Mouse (Mus musculus) midbrain, embryonic 15.5 days (tissue): ENCODE measurements around the gene Gna15. TPM values are rescaled to one million over a fixed set of nuclear protein-coding genes. Genes with fewer than 3 reads are reported as not detected.
A peak's percentile ranks its signal among the peaks of the same experiment; 100 is the strongest.

ENCODE experiments used
- ATAC-seq: fragments of 200-750 bp; cut with Nextera tagmentation; replicated peaks from 2 replicates; pipeline ENCODE4 v1.8.0; 2017; ENCODE audit warnings: moderate TSS enrichment
- H3K27ac ChIP-seq: fragments of 300-500 bp; sonication (generic); 2 replicates; pipeline ENCODE4 v1.5.1; 2015; ENCODE audit warnings: mild to moderate bottlenecking, inconsistent platforms
- H3K27me3 ChIP-seq: fragments of 300-500 bp; sonication (generic); replicated peaks from 2 replicates; pipeline ENCODE4 v1.6.1; 2015; ENCODE audit warnings: inconsistent platforms
- H3K36me3 ChIP-seq: fragments of 300-500 bp; sonication (generic); replicated peaks from 2 replicates; pipeline ENCODE4 v1.6.1; 2015; ENCODE audit warnings: inconsistent platforms
- H3K4me1 ChIP-seq: fragments of 300-500 bp; sonication (generic); 2 replicates; pipeline ENCODE4 v1.6.1; 2015; ENCODE audit warnings: inconsistent platforms
- H3K4me2 ChIP-seq: fragments of 300-500 bp; sonication (generic); 2 replicates; pipeline ENCODE4 v1.6.1; 2015; ENCODE audit warnings: inconsistent platforms, mild to moderate bottlenecking, moderate library complexity
- H3K4me3 ChIP-seq: fragments of 300-500 bp; sonication (generic); 2 replicates; pipeline ENCODE4 v1.5.1; 2015; ENCODE audit warnings: mild to moderate bottlenecking, inconsistent platforms
- H3K9ac ChIP-seq: fragments of 300-500 bp; sonication (generic); 2 replicates; pipeline ENCODE4 v1.6.1; 2015; ENCODE audit warnings: mild to moderate bottlenecking, inconsistent platforms
- H3K9me3 ChIP-seq: fragments of 300-500 bp; sonication (generic); 2 replicates; pipeline ENCODE4 v1.6.1; 2016; ENCODE audit warnings: inconsistent platforms
- WGBS: fragments of 180-500 bp; shearing (Covaris S2); methylation state at CpG from one replicate; pipeline ENCODE4 v1.1.7; 2015; ENCODE audit warnings: mixed read lengths; 5-methylcytosine and 5-hydroxymethylcytosine counted together
- polyA plus RNA-seq: library from polyadenylated mRNA; unstranded; fragments of >200 nt; fragmentation: Nextera tagmentation; extraction: Ambion mirVana; gene quantifications from 2 replicates; pipeline ENCODE4 v1.2.1, GENCODE M21; 2015

Gna15 gene
- polyA plus RNA-seq, 1 experiment from 2014 or later, result 0.96 TPM

GRCm38 (mm10) chr10:81510246-81510810, 13.7 kb downstream of the Gna15 start:
- H3K27ac ChIP-seq, result no peak overlapping the region
- H3K27me3 ChIP-seq, result no peaks in the 10 kb centered on the region; the same call in 1 of the 2 replicates
- 80% methylated on average over 14 of the region's 14 CpGs for WGBS
- H3K36me3 ChIP-seq, result no peaks in the 10 kb centered on the region
- no peaks in the 10 kb centered on the region for H3K9me3 ChIP-seq
- no peak overlapping the region for H3K9ac ChIP-seq
- no peak overlapping the region for H3K4me2 ChIP-seq
- no peaks in the 10 kb centered on the region for H3K4me1 ChIP-seq
- no peak overlapping the region for H3K4me3 ChIP-seq
- no peak for ATAC-seq

- Histone ChIP-seq H3K9ac (no peak overlapping the region), H3K4me2 (no peak overlapping the region), H3K4me1 (0 out of 2 replicates have a peak, but pooled peaks cover 1% of the 10 kb centered on the region), H3K9me3 (no peaks in the 10 kb centered on the region), H3K27me3 (peaks cover 5% of the 10 kb centered on the region; the same call in 1 of the 2 replicates), H3K27ac (no peak overlapping the region), H3K4me3 (no peak overlapping the region), H3K36me3 (no peaks in the 10 kb centered on the region)
- WGBS, result 81% methylated on average over 13 of the region's 13 CpGs
- no peak for ATAC-seq
Measured at GRCm38 (mm10) chr10:81507691-81508489, 16.1 kb downstream of the Gna15 start.

- no peaks in the 10 kb centered on the region for H3K36me3 ChIP-seq
- no peak for ATAC-seq
Measured at GRCm38 (mm10) chr10:81507095-81507494, 16.9 kb downstream of the Gna15 start.

GRCm38 (mm10) chr10:81505016-81505664, 18.9 kb downstream of the Gna15 start:
- Histone ChIP-seq H3K27ac (no peak overlapping the region), H3K27me3 (peaks cover 5% of the 10 kb centered on the region; the same call in 1 of the 2 replicates), H3K4me3 (no peak overlapping the region), H3K4me2 (no peak overlapping the region), H3K4me1 (0 out of 2 replicates have a peak, but pooled peaks cover 3% of the 10 kb centered on the region), H3K9ac (no peak overlapping the region), H3K9me3 (no peaks in the 10 kb centered on the region), H3K36me3 (no peaks in the 10 kb centered on the region)
- WGBS, result 80% methylated on average over 15 of the region's 15 CpGs
- no peak for ATAC-seq

More at GRCm38 (mm10) chr10:81507095-81507494, 16.9 kb downstream of the Gna15 start:
- WGBS, result 32% methylated on average over 6 of the region's 6 CpGs
- Histone ChIP-seq H3K27me3 (peaks cover 5% of the 10 kb centered on the region; the same call in 1 of the 2 replicates), H3K4me1 (0 out of 2 replicates have a peak, but pooled peaks cover 3% of the 10 kb centered on the region), H3K9me3 (no peaks in the 10 kb centered on the region), H3K9ac (no peak overlapping the region), H3K4me2 (no peak overlapping the region), H3K4me3 (no peak overlapping the region), H3K27ac (no peak overlapping the region)

- Histone ChIP-seq H3K36me3 (no peaks in the 10 kb centered on the region), H3K27ac (no peak overlapping the region), H3K9ac (peak overlapping the region; percentile 42), H3K4me1 (peaks cover 5% of the 10 kb centered on the region; the same call in 1 of the 2 replicates), H3K4me3 (peak overlapping the region; percentile 40), H3K4me2 (peak overlapping the region; percentile 70), H3K27me3 (peaks cover 5% of the 10 kb centered on the region; the same call in 1 of the 2 replicates), H3K9me3 (no peaks in the 10 kb centered on the region)
- 6% methylated on average over 36 of the region's 36 CpGs for WGBS
- peak; percentile 31; the same call in 1 of the 2 replicates for ATAC-seq
Measured at GRCm38 (mm10) chr10:81502658-81503057, 21.4 kb downstream of the Gna15 start.

GRCm38 (mm10) chr10:81501863-81502262, 22.2 kb downstream of the Gna15 start:
- H3K27ac ChIP-seq, result no peak overlapping the region
- WGBS, result 83% methylated on average over 5 of the region's 5 CpGs
- no peak for ATAC-seq
- H3K27me3 ChIP-seq, result peaks cover 5% of the 10 kb centered on the region; the same call in 1 of the 2 replicates
- H3K4me2 ChIP-seq, result no peak overlapping the region
- no peaks in the 10 kb centered on the region for H3K9me3 ChIP-seq
- H3K4me1 ChIP-seq, result peaks cover 13% of the 10 kb centered on the region; the same call in 1 of the 2 replicates
- no peaks in the 10 kb centered on the region for H3K36me3 ChIP-seq
- H3K4me3 ChIP-seq, result no peak overlapping the region
- no peak overlapping the region for H3K9ac ChIP-seq

- Histone ChIP-seq H3K9me3 (no peaks in the 10 kb centered on the region), H3K27me3 (peaks cover 5% of the 10 kb centered on the region; the same call in 1 of the 2 replicates), H3K27ac (no peak within 1 kb of the TSS), H3K9ac (no peak within 1 kb of the TSS), H3K4me1 (peaks cover 20% of the 10 kb centered on the region), H3K4me3 (no peak within 1 kb of the TSS), H3K4me2 (no peak within 1 kb of the TSS), H3K36me3 (no peaks in the 10 kb centered on the region)
- no peak for ATAC-seq
- WGBS, result 88% methylated on average over 3 of the region's 3 CpGs
Measured at GRCm38 (mm10) chr10:81500032-81500431, 24.0 kb downstream of the Gna15 start, which contains the start of gene S1pr4. S1pr4 (minus strand) TSS chr10:81500132.

- Histone ChIP-seq H3K27ac (no peak overlapping the region), H3K27me3 (peaks cover 5% of the 10 kb centered on the region; the same call in 1 of the 2 replicates), H3K4me2 (no peak overlapping the region), H3K9me3 (no peaks in the 10 kb centered on the region), H3K36me3 (no peaks in the 10 kb centered on the region), H3K4me3 (no peak overlapping the region), H3K4me1 (peaks cover 27% of the 10 kb centered on the region), H3K9ac (no peak overlapping the region)
- WGBS, result 79% methylated on average over 19 of the region's 23 CpGs
- ATAC-seq, result no peak
Measured at GRCm38 (mm10) chr10:81499250-81499901, 24.6 kb downstream of the Gna15 start.

- Histone ChIP-seq H3K4me1 (peaks cover 34% of the 10 kb centered on the region), H3K4me2 (no peak overlapping the region), H3K4me3 (no peak overlapping the region), H3K27ac (no peak overlapping the region), H3K27me3 (0 out of 2 replicates have a peak, but pooled peaks cover under 1% of the 10 kb centered on the region), H3K9ac (no peak overlapping the region), H3K9me3 (no peaks in the 10 kb centered on the region), H3K36me3 (no peaks in the 10 kb centered on the region)
- WGBS, result 84% methylated on average over 38 of the region's 38 CpGs
- ATAC-seq, result no peak
Measured at GRCm38 (mm10) chr10:81498316-81499249, 25.4 kb downstream of the Gna15 start.

GRCm38 (mm10) chr10:81497401-81498270, 26.4 kb downstream of the Gna15 start:
- H3K27ac ChIP-seq, result peak overlapping the region; percentile 80; the same call in 1 of the 2 replicates
- peaks cover 31% of the 10 kb centered on the region for H3K4me1 ChIP-seq
- H3K9ac ChIP-seq, result no peak overlapping the region; the same call in 1 of the 2 replicates
- WGBS, result 78% methylated on average over 17 of the region's 17 CpGs
- peak overlapping the region; percentile 84 for H3K4me2 ChIP-seq
- no peak for ATAC-seq
- no peaks in the 10 kb centered on the region for H3K36me3 ChIP-seq
- H3K9me3 ChIP-seq, result no peaks in the 10 kb centered on the region
- no peaks in the 10 kb centered on the region for H3K27me3 ChIP-seq
- peak overlapping the region; percentile 83 for H3K4me3 ChIP-seq
